Mouse (Mus musculus): ENCODE results near the gene 9930022D16Rik.

DNA sequence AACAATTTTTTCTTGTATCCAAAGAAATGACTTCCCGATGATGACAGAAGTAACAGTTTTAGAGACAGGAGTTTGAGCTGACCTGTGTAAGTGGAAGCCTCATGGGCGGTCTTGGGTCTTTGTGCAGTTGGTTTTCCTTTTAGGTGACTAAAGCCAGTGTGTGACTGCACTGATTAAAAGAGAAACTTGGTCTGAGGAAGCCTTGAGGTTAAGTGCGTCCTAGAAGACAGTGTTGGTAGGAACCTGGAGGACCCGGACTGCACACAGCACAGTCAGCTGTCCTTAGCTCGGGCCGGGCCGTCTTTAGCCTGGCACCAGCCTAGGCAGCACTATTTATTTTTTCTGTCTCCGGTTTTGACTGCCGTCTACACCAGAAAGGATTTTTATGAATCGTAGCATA is 48.8 kb upstream of the 9930022D16Rik start:
- no peak for TF ChIP-seq TAL1 (IDR thresholded peaks at IDR 0.05; ENCODE audit: low read length)
- TF ChIP-seq GATA1 (IDR thresholded peaks at IDR 0.05; ENCODE audit: low read length) = no peak
